Mouse (Mus musculus) liver, embryonic 14.5 days (tissue): ENCODE results near the gene Pkp1. TPM values are rescaled to one million over a fixed set of nuclear protein-coding genes. Genes with fewer than 3 reads are reported as not detected.

Experiments used
- ATAC-seq: fragments of 200-750 bp; cut with Nextera tagmentation; 2 replicates; pipeline ENCODE4 v1.8.0; 2017; ENCODE audit warnings: moderate number of reproducible peaks, mild to moderate bottlenecking, moderate library complexity; ENCODE audit not compliant: insufficient read depth
- DNase-seq, 3 experiments: peaks; one replicate each; pipeline ENCODE4 v3.0.0-alpha.2; 2012 to 2013; ENCODE audit warnings: low read depth in 3 of 3, low spot score in 3 of 3
- H3K27ac ChIP-seq: fragments of 300-500 bp; sonication (generic); 2 replicates; pipeline ENCODE4 v1.5.1; 2014; ENCODE audit warnings: moderate library complexity, mild to moderate bottlenecking, control low read depth, inconsistent platforms
- H3K27me3 ChIP-seq: fragments of 300-500 bp; sonication (generic); 2 replicates; pipeline ENCODE4 v1.6.1; 2014; ENCODE audit warnings: mild to moderate bottlenecking, low read length, moderate library complexity; ENCODE audit not compliant: control insufficient read depth, insufficient read depth
- H3K36me3 ChIP-seq: fragments of 300-500 bp; sonication (generic); replicated peaks from 2 replicates; pipeline ENCODE4 v1.6.1; 2014; ENCODE audit warnings: low read depth; ENCODE audit not compliant: control insufficient read depth, insufficient read depth
- H3K4me1 ChIP-seq, 2 experiments: fragments of 200-500 bp in 1 of 2; fragments of 300-500 bp in 1 of 2; sonication (generic) in 1 of 2; replicated peaks; 2 replicates each; pipeline ENCODE4 v1.6.1; 2012 to 2014; ENCODE audit warnings: antibody characterized with exemption in 1 of 2, inconsistent platforms in 1 of 2, low read length in 1 of 2; ENCODE audit not compliant: control insufficient read depth in 2 of 2, insufficient read depth in 2 of 2
- H3K4me2 ChIP-seq: fragments of 300-500 bp; sonication (generic); 2 replicates; pipeline ENCODE4 v1.6.1; 2014; ENCODE audit warnings: low read depth, mild to moderate bottlenecking, control low read depth, moderate library complexity
- H3K4me3 ChIP-seq, 2 experiments: fragments of 200-500 bp in 1 of 2; fragments of 300-500 bp in 1 of 2; sonication (generic) in 1 of 2; 2 replicates each; pipeline ENCODE4 v1.5.1; 2012 to 2014; ENCODE audit warnings: low read depth in 2 of 2, low read length in 2 of 2, mild to moderate bottlenecking in 2 of 2, control low read depth in 1 of 2, inconsistent platforms in 1 of 2, moderate library complexity in 1 of 2; ENCODE audit not compliant: insufficient read depth in 1 of 2
- H3K9ac ChIP-seq: fragments of 300-500 bp; sonication (generic); replicated peaks from 2 replicates; pipeline ENCODE4 v1.6.1; 2014; ENCODE audit warnings: mild to moderate bottlenecking, control low read depth, moderate library complexity
- H3K9me3 ChIP-seq: fragments of 300-500 bp; sonication (generic); 2 replicates; pipeline ENCODE4 v1.6.1; 2016; ENCODE audit warnings: low read length, mixed read lengths; ENCODE audit not compliant: control insufficient read depth
- CTCF ChIP-seq: IDR thresholded peaks from 2 replicates; pipeline ENCODE4 v1.5.1; 2016; ENCODE audit warnings: antibody characterized with exemption, low read depth, control low read depth
- EP300 ChIP-seq: IDR thresholded peaks from 2 replicates; pipeline ENCODE4 v1.6.1; 2016; ENCODE audit warnings: antibody characterized with exemption, low read depth
- WGBS: fragments of 180-500 bp; shearing (Covaris S2); extraction: QIAGEN DNeasy Blood & Tissue Kit; methylation state at CpG from one replicate; pipeline ENCODE4 v1.1.7; 2014; ENCODE audit not compliant: insufficient replicate concordance; 5-methylcytosine and 5-hydroxymethylcytosine counted together
- polyA plus RNA-seq, 2 experiments: library from polyadenylated mRNA; depleted of rRNA in 1 of 2; stranded (reverse) in 1 of 2; unstranded in 1 of 2; fragments of >200 nt; fragmentation: Nextera tagmentation in 1 of 2; extraction: Ambion mirVana in 1 of 2; gene quantifications; 2 replicates each; pipeline versions ENCODE4 v1.2.1 to v1.2.3; 2012 to 2014

Gene Pkp1
- polyA plus RNA-seq, 2 experiments, result 0.02 TPM; not detected in 1

DNA sequence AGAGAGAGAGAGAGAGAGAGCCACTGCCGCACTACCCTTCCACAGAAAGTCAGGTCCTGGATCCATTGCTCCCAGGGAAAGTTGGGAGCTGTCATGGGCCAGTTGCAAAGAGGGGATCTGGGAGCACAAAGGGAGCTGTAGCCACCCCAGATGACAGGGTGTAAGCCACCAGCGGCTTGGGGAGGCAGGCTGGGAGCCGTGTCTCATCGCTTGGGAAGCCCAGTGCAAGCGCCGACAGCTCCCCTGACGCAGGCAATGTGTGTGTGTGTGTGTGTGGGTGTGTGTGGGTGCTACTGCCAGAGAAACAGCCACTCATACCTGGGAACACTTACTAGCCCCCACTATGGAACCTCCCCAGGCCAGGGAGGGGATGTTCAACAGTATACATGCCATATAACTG is 23.1 kb upstream of the Pkp1 start:
- peak in 1 of 3 experiments; percentile 38 for DNase-seq
- 6% methylated on average over 7 of the region's 7 CpGs for WGBS
- peak overlapping the region; percentile 81 for H3K4me2 ChIP-seq
- H3K36me3 ChIP-seq, result no peaks in the 10 kb centered on the region
- ATAC-seq, result peak; percentile 62
- no peaks in the 10 kb centered on the region; the same call in 1 of the 2 replicates for H3K27me3 ChIP-seq
- H3K4me1 ChIP-seq, result peaks cover 40 to 50% of the 10 kb centered on the region in 2 experiments
- peak overlapping the region; percentile 97 for H3K27ac ChIP-seq
- H3K9me3 ChIP-seq, result no peaks in the 10 kb centered on the region
- peak overlapping the region; percentile 27 to 33; a peak in 2 of 4 replicates for H3K4me3 ChIP-seq
- TF ChIP-seq EP300, result no peak
- no peak for TF ChIP-seq CTCF
- peak overlapping the region; percentile 71 for H3K9ac ChIP-seq

- Histone ChIP-seq H3K4me1 (peaks cover 40 to 51% of the 10 kb centered on the region in 2 experiments), H3K36me3 (no peaks in the 10 kb centered on the region), H3K4me2 (peak overlapping the region; percentile 81), H3K27ac (peak overlapping the region; percentile 97), H3K9me3 (no peaks in the 10 kb centered on the region), H3K27me3 (no peaks in the 10 kb centered on the region; the same call in 1 of the 2 replicates), H3K4me3 (peak overlapping the region; percentile 10 to 33), H3K9ac (peak overlapping the region; percentile 70)
- ATAC-seq (peak; percentile 97), DNase-seq (peak; percentile 91 to 95 (median 93))
- no peak for TF ChIP-seq CTCF
- TF ChIP-seq EP300, result peak; percentile 96
- 26% methylated on average over 6 of the region's 6 CpGs for WGBS
Observed at GRCm38 (mm10) chr1:135941259-135942006, 22.4 kb upstream of the Pkp1 start.

GRCm38 (mm10) chr1:135936091-135936490 is 17.1 kb upstream of the Pkp1 start:
- TF ChIP-seq EP300, result 0 out of 2 replicates have a peak, but pooled peaks have one; percentile 15
- TF ChIP-seq CTCF, result no peak
- H3K9me3 ChIP-seq, result no peaks in the 10 kb centered on the region
- H3K4me2 ChIP-seq, result no peak overlapping the region
- H3K27ac ChIP-seq, result no peak overlapping the region
- ATAC-seq, result no peak; the same call in 1 of the 2 replicates
- peaks cover 11 to 27% of the 10 kb centered on the region in 2 experiments for H3K4me1 ChIP-seq
- no peak overlapping the region for H3K4me3 ChIP-seq
- H3K36me3 ChIP-seq, result no peaks in the 10 kb centered on the region
- no peak for DNase-seq
- no peak overlapping the region for H3K9ac ChIP-seq
- 45% methylated on average over 1 of the region's 1 CpGs for WGBS
- no peaks in the 10 kb centered on the region for H3K27me3 ChIP-seq

DNA sequence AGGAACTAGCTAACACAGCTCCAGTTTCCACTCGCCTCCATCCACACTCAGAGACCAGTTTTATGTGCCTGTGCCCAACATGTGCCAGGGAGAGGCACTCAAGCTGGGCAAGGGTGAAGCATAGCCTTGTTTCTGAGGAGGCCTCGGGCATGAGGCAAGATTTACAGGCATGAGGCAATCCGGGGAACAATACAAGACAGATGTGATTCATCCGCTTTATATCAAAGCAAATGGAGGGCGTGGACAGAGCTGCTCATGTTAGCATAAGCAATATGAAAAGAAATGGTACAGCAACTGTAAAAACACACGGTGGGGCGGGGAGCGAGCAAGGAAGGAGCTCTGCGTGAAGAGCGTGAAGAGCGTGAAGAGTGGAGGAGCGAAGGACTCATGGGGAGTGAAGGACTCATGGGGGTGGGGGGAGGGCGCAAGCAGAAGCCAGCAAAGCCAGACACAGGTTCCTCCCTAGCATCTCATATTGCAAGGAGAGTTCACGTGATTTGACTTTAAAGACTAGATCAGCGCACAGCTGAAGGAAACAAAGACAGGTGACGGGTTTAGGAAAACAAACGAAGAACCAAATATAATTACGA is 14.8 kb upstream of the Pkp1 start:
- WGBS, result 72% methylated on average over 18 of the region's 18 CpGs
- H3K27me3 ChIP-seq, result no peaks in the 10 kb centered on the region
- no peak overlapping the region for H3K27ac ChIP-seq
- H3K9ac ChIP-seq, result no peak overlapping the region
- peaks cover 0 to 15% of the 10 kb centered on the region in 2 experiments; a peak in 3 of 4 replicates for H3K4me1 ChIP-seq
- no peaks in the 10 kb centered on the region for H3K9me3 ChIP-seq
- no peak overlapping the region for H3K4me3 ChIP-seq
- DNase-seq (no peak), ATAC-seq (no peak)
- H3K4me2 ChIP-seq, result no peak overlapping the region
- TF ChIP-seq EP300, result no peak
- TF ChIP-seq CTCF, result no peak
- H3K36me3 ChIP-seq, result no peaks in the 10 kb centered on the region

- ATAC-seq, result no peak
- H3K4me1 ChIP-seq, result peaks cover 0 to 3% of the 10 kb centered on the region in 2 experiments; a peak in 2 of 4 replicates
- no peak overlapping the region for H3K4me3 ChIP-seq
- no peaks in the 10 kb centered on the region for H3K36me3 ChIP-seq
- 48% methylated on average over 3 of the region's 3 CpGs for WGBS
- H3K27me3 ChIP-seq, result no peaks in the 10 kb centered on the region; the same call in 1 of the 2 replicates
- TF ChIP-seq CTCF (no peak), EP300 (no peak)
- no peaks in the 10 kb centered on the region for H3K9me3 ChIP-seq
- DNase-seq, result no peak
- H3K9ac ChIP-seq, result no peak overlapping the region
- no peak overlapping the region for H3K27ac ChIP-seq
- no peak overlapping the region for H3K4me2 ChIP-seq
Observed at GRCm38 (mm10) chr1:135929876-135930275, 10.9 kb upstream of the Pkp1 start.
